Mouse (Mus musculus) heart, embryonic 13.5 days (tissue): Measurements from ENCODE around the gene Zcrb1. TPM values are rescaled to one million over a fixed set of nuclear protein-coding genes. Genes with fewer than 3 reads are reported as not detected.

ENCODE experiments used
- ATAC-seq: fragments of 200-750 bp; cut with Nextera tagmentation; 2 replicates; pipeline ENCODE4 v1.8.0; 2017; ENCODE audit warnings: moderate TSS enrichment; ENCODE audit not compliant: insufficient number of reproducible peaks, low FRiP score, low TSS enrichment; ENCODE audit errors: extremely low read depth
- H3K27ac ChIP-seq: fragments of 300-500 bp; sonication (generic); replicated peaks from 2 replicates; pipeline ENCODE4 v1.5.1; 2015; ENCODE audit warnings: moderate library complexity, mild to moderate bottlenecking, inconsistent platforms
- H3K27me3 ChIP-seq: fragments of 300-500 bp; sonication (generic); replicated peaks from 2 replicates; pipeline ENCODE4 v1.6.1; 2015; ENCODE audit warnings: mild to moderate bottlenecking, inconsistent platforms
- H3K36me3 ChIP-seq: fragments of 300-500 bp; sonication (generic); 2 replicates; pipeline ENCODE4 v1.6.1; 2015; ENCODE audit warnings: mild to moderate bottlenecking, inconsistent platforms
- H3K4me1 ChIP-seq: fragments of 300-500 bp; sonication (generic); 2 replicates; pipeline ENCODE4 v1.6.1; 2015; ENCODE audit warnings: inconsistent platforms
- H3K4me2 ChIP-seq: fragments of 300-500 bp; sonication (generic); 2 replicates; pipeline ENCODE4 v1.6.1; 2015; ENCODE audit warnings: inconsistent platforms, mild to moderate bottlenecking, moderate library complexity
- H3K4me3 ChIP-seq: fragments of 300-500 bp; sonication (generic); 2 replicates; pipeline ENCODE4 v1.5.1; 2015; ENCODE audit warnings: moderate library complexity, mild to moderate bottlenecking, inconsistent platforms
- H3K9ac ChIP-seq: fragments of 300-500 bp; sonication (generic); 2 replicates; pipeline ENCODE4 v1.6.1; 2015; ENCODE audit warnings: inconsistent platforms, mild to moderate bottlenecking, moderate library complexity
- H3K9me3 ChIP-seq: fragments of 300-500 bp; sonication (generic); 2 replicates; pipeline ENCODE4 v1.6.1; 2016; ENCODE audit warnings: inconsistent platforms
- WGBS: fragments of 180-500 bp; shearing (Covaris S2); methylation state at CpG from one replicate; pipeline ENCODE4 v1.1.7; 2015; ENCODE audit warnings: mixed read lengths; 5-methylcytosine and 5-hydroxymethylcytosine counted together
- polyA plus RNA-seq: library from polyadenylated mRNA; unstranded; fragments of >200 nt; fragmentation: Nextera tagmentation; extraction: Ambion mirVana; gene quantifications from 2 replicates; pipeline ENCODE4 v1.2.1, GENCODE M21; 2015

Zcrb1 gene
- polyA plus RNA-seq: 112 and 117 TPM in 2 replicates

- peak within 1 kb of the TSS; percentile 80 for H3K4me2 ChIP-seq
- peak; percentile 83 for ATAC-seq
- peaks cover 27% of the 10 kb centered on the region for H3K36me3 ChIP-seq
- H3K27me3 ChIP-seq: no peaks in the 10 kb centered on the region
- no peaks in the 10 kb centered on the region for H3K9me3 ChIP-seq
- under 1% methylated on average over 98 of the region's 100 CpGs for WGBS
- H3K4me1 ChIP-seq: peaks cover 37% of the 10 kb centered on the region
- H3K27ac ChIP-seq: peak within 1 kb of the TSS; percentile 86
- H3K9ac ChIP-seq: peak within 1 kb of the TSS; percentile 97
- H3K4me3 ChIP-seq: peak within 1 kb of the TSS; percentile 97
Measured at GRCm38 (mm10) chr15:93397826-93398698, at the start of gene Zcrb1, which contains the start of gene Pphln1. TSS of gene Zcrb1 (minus strand) at chr15:93398334. TSS of gene Pphln1 (plus strand) at chr15:93398350.

- peaks cover 5% of the 10 kb centered on the region; the same call in 1 of the 2 replicates for H3K9me3 ChIP-seq
- no peak overlapping the region for H3K4me2 ChIP-seq
- H3K36me3 ChIP-seq: peaks cover 61% of the 10 kb centered on the region
- no peak overlapping the region for H3K9ac ChIP-seq
- 90% methylated on average over 6 of the region's 6 CpGs for WGBS
- peaks cover 2% of the 10 kb centered on the region; the same call in 1 of the 2 replicates for H3K4me1 ChIP-seq
- H3K4me3 ChIP-seq: no peak overlapping the region
- H3K27ac ChIP-seq: no peak overlapping the region
- ATAC-seq: no peak
- H3K27me3 ChIP-seq: no peaks in the 10 kb centered on the region
Measured at GRCm38 (mm10) chr15:93443676-93444075, 45.5 kb upstream of the Zcrb1 start.

- Histone ChIP-seq H3K4me1 (no peaks in the 10 kb centered on the region), H3K9me3 (peaks cover 5% of the 10 kb centered on the region; the same call in 1 of the 2 replicates), H3K36me3 (peaks cover 61% of the 10 kb centered on the region), H3K4me3 (no peak overlapping the region), H3K4me2 (no peak overlapping the region), H3K9ac (no peak overlapping the region), H3K27ac (no peak overlapping the region), H3K27me3 (no peaks in the 10 kb centered on the region)
- ATAC-seq: no peak
- WGBS: 90% methylated on average over 4 of the region's 4 CpGs
Measured at GRCm38 (mm10) chr15:93442271-93442670, 44.1 kb upstream of the Zcrb1 start.

- H3K9ac ChIP-seq: no peak overlapping the region
- peaks cover 45% of the 10 kb centered on the region for H3K36me3 ChIP-seq
- H3K4me1 ChIP-seq: peaks cover 5% of the 10 kb centered on the region; the same call in 1 of the 2 replicates
- H3K27ac ChIP-seq: no peak overlapping the region
- ATAC-seq: no peak
- H3K9me3 ChIP-seq: peaks cover 5% of the 10 kb centered on the region; the same call in 1 of the 2 replicates
- H3K4me3 ChIP-seq: no peak overlapping the region
- no peak overlapping the region for H3K4me2 ChIP-seq
- no peaks in the 10 kb centered on the region for H3K27me3 ChIP-seq
- 38% methylated on average over 5 of the region's 5 CpGs for WGBS
Measured at GRCm38 (mm10) chr15:93438663-93439062, 40.5 kb upstream of the Zcrb1 start.

GRCm38 (mm10) chr15:93435998-93436397 is 37.9 kb upstream of the Zcrb1 start:
- H3K9me3 ChIP-seq: no peaks in the 10 kb centered on the region
- WGBS: 84% methylated on average over 12 of the region's 12 CpGs
- no peak for ATAC-seq
- H3K4me3 ChIP-seq: no peak overlapping the region
- H3K36me3 ChIP-seq: peaks cover 31% of the 10 kb centered on the region
- H3K27ac ChIP-seq: no peak overlapping the region
- no peaks in the 10 kb centered on the region for H3K27me3 ChIP-seq
- no peak overlapping the region for H3K9ac ChIP-seq
- H3K4me1 ChIP-seq: peaks cover 7% of the 10 kb centered on the region; the same call in 1 of the 2 replicates
- no peak overlapping the region for H3K4me2 ChIP-seq

- no peak overlapping the region for H3K4me3 ChIP-seq
- 43% methylated on average over 11 of the region's 11 CpGs for WGBS
- peaks cover 28% of the 10 kb centered on the region for H3K36me3 ChIP-seq
- H3K4me2 ChIP-seq: no peak overlapping the region
- H3K9me3 ChIP-seq: no peaks in the 10 kb centered on the region
- H3K4me1 ChIP-seq: peaks cover 7% of the 10 kb centered on the region; the same call in 1 of the 2 replicates
- ATAC-seq: no peak
- no peaks in the 10 kb centered on the region for H3K27me3 ChIP-seq
- no peak overlapping the region for H3K27ac ChIP-seq
- no peak overlapping the region for H3K9ac ChIP-seq
Measured at GRCm38 (mm10) chr15:93433811-93434210, 35.7 kb upstream of the Zcrb1 start.

GRCm38 (mm10) chr15:93422537-93422936 is 24.4 kb upstream of the Zcrb1 start:
- H3K36me3 ChIP-seq: peaks cover 47% of the 10 kb centered on the region
- WGBS: 97% methylated on average over 1 of the region's 1 CpGs
- no peaks in the 10 kb centered on the region for H3K27me3 ChIP-seq
- no peak overlapping the region for H3K4me2 ChIP-seq
- no peak overlapping the region for H3K27ac ChIP-seq
- H3K4me1 ChIP-seq: no peaks in the 10 kb centered on the region
- ATAC-seq: no peak
- no peak overlapping the region for H3K9ac ChIP-seq
- H3K9me3 ChIP-seq: no peaks in the 10 kb centered on the region
- H3K4me3 ChIP-seq: no peak overlapping the region

- no peaks in the 10 kb centered on the region for H3K27me3 ChIP-seq
- ATAC-seq: no peak
- 65% methylated on average over 7 of the region's 7 CpGs for WGBS
Measured at GRCm38 (mm10) chr15:93420596-93420995, 22.5 kb upstream of the Zcrb1 start.

GRCm38 (mm10) chr15:93416300-93416699 is 18.2 kb upstream of the Zcrb1 start:
- H3K4me3 ChIP-seq: no peak overlapping the region
- H3K27ac ChIP-seq: no peak overlapping the region
- H3K9ac ChIP-seq: no peak overlapping the region
- no peak for ATAC-seq
- WGBS: 74% methylated on average over 6 of the region's 6 CpGs
- H3K36me3 ChIP-seq: peaks cover 46% of the 10 kb centered on the region
- no peaks in the 10 kb centered on the region for H3K4me1 ChIP-seq
- H3K27me3 ChIP-seq: no peaks in the 10 kb centered on the region
- no peak overlapping the region for H3K4me2 ChIP-seq
- H3K9me3 ChIP-seq: no peaks in the 10 kb centered on the region

More at GRCm38 (mm10) chr15:93420596-93420995, 22.5 kb upstream of the Zcrb1 start:
- H3K27ac ChIP-seq: no peak overlapping the region
- H3K4me1 ChIP-seq: no peaks in the 10 kb centered on the region
- no peak overlapping the region for H3K9ac ChIP-seq
- no peak overlapping the region for H3K4me3 ChIP-seq
- H3K36me3 ChIP-seq: peaks cover 45% of the 10 kb centered on the region
- H3K9me3 ChIP-seq: no peaks in the 10 kb centered on the region
- no peak overlapping the region for H3K4me2 ChIP-seq

GRCm38 (mm10) chr15:93414456-93414855 is 16.3 kb upstream of the Zcrb1 start:
- H3K4me2 ChIP-seq: no peak overlapping the region
- no peaks in the 10 kb centered on the region for H3K4me1 ChIP-seq
- WGBS: 90% methylated on average over 9 of the region's 9 CpGs
- no peak overlapping the region for H3K27ac ChIP-seq
- peaks cover 53% of the 10 kb centered on the region for H3K36me3 ChIP-seq
- H3K9me3 ChIP-seq: no peaks in the 10 kb centered on the region
- no peaks in the 10 kb centered on the region for H3K27me3 ChIP-seq
- H3K9ac ChIP-seq: no peak overlapping the region
- no peak for ATAC-seq
- no peak overlapping the region for H3K4me3 ChIP-seq

- H3K4me1 ChIP-seq: no peaks in the 10 kb centered on the region
- H3K4me2 ChIP-seq: no peak overlapping the region
- no peak overlapping the region for H3K4me3 ChIP-seq
- H3K36me3 ChIP-seq: peaks cover 60% of the 10 kb centered on the region
- H3K27ac ChIP-seq: no peak overlapping the region
- WGBS: 93% methylated on average over 3 of the region's 3 CpGs
- H3K9ac ChIP-seq: no peak overlapping the region
- ATAC-seq: no peak
- no peaks in the 10 kb centered on the region for H3K27me3 ChIP-seq
- H3K9me3 ChIP-seq: no peaks in the 10 kb centered on the region
Measured at GRCm38 (mm10) chr15:93412445-93412844, 14.3 kb upstream of the Zcrb1 start.
